Mouse (Mus musculus): Measurements from ENCODE around the gene Rnf217. TPM values are rescaled to one million over a fixed set of nuclear protein-coding genes. Genes with fewer than 3 reads are reported as not detected.

Gene Rnf217
- polyA plus RNA-seq, 1 experiment, result 1.1 TPM

GRCm38 (mm10) chr10:31553302-31553701 lies 55.7 kb downstream of the Rnf217 start:
- Histone ChIP-seq H3K4me3 (ENCODE audit: insufficient read depth, low read depth, low read length) (no peak overlapping the region), H3K36me3 (ENCODE audit: control insufficient read depth, insufficient read depth, low read length) (no peaks in the 10 kb centered on the region), H3K4me1 (ENCODE audit: control insufficient read depth, insufficient read depth, low read length) (0 out of 2 replicates have a peak, but pooled peaks cover 3% of the 10 kb centered on the region), H3K27ac (ENCODE audit: insufficient read depth, low read depth, low read length) (no peak overlapping the region), H3K27me3 (replicated peaks; ENCODE audit: control insufficient read depth, insufficient read depth, low read length) (no peaks in the 10 kb centered on the region)
- TF ChIP-seq POLR2A (IDR thresholded peaks at IDR 0.05; ENCODE audit: low read depth, low read length) (no peak), CTCF (conservative IDR thresholded peaks at IDR 0.05; ENCODE audit: insufficient read depth, insufficient read length, low read depth, low read length) (no peak)
- 70% methylated on average over 4 of the region's 4 CpGs for whole genome bisulfite sequencing
- DNase-seq, result no peak

- Histone ChIP-seq H3K27me3 (replicated peaks; ENCODE audit: control insufficient read depth, insufficient read depth, low read length) (no peaks in the 10 kb centered on the region), H3K36me3 (ENCODE audit: control insufficient read depth, insufficient read depth, low read length) (no peaks in the 10 kb centered on the region), H3K4me1 (ENCODE audit: control insufficient read depth, insufficient read depth, low read length) (0 out of 2 replicates have a peak, but pooled peaks cover 3% of the 10 kb centered on the region), H3K4me3 (ENCODE audit: insufficient read depth, low read depth, low read length) (no peak overlapping the region), H3K27ac (ENCODE audit: insufficient read depth, low read depth, low read length) (no peak overlapping the region)
- TF ChIP-seq POLR2A (IDR thresholded peaks at IDR 0.05; ENCODE audit: low read depth, low read length) (no peak), CTCF (conservative IDR thresholded peaks at IDR 0.05; ENCODE audit: insufficient read depth, insufficient read length, low read depth, low read length) (no peak)
- no peak for DNase-seq
- 62% methylated on average over 7 of the region's 7 CpGs for WGBS
Measured at GRCm38 (mm10) chr10:31551850-31552249, 57.1 kb downstream of the Rnf217 start.

DNA sequence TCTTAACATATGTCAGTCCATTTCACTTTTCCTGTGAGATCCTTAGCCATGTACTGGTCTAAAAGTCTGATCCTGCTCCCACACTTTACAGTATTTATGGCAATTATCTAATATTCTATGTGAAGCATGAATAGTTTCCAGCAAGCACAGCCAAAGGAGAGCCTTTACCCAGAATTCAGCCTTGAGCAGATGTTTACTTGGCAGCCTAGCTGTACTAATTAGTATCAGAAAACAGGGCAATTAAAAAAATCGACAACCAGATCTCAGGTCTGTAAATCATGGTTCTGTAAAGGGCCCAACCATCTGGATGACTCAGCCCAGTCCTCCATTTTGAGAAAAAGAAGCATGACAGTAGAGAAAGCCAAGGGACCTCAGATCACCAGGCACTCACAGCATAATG lies 57.6 kb downstream of the Rnf217 start:
- Histone ChIP-seq H3K4me1 (ENCODE audit: control insufficient read depth, insufficient read depth, low read length) (0 out of 2 replicates have a peak, but pooled peaks cover 3% of the 10 kb centered on the region), H3K27me3 (replicated peaks; ENCODE audit: control insufficient read depth, insufficient read depth, low read length) (no peaks in the 10 kb centered on the region), H3K4me3 (ENCODE audit: insufficient read depth, low read depth, low read length) (no peak overlapping the region), H3K27ac (ENCODE audit: insufficient read depth, low read depth, low read length) (no peak overlapping the region), H3K36me3 (ENCODE audit: control insufficient read depth, insufficient read depth, low read length) (no peaks in the 10 kb centered on the region)
- DNase-seq, result no peak
- no peak for TF ChIP-seq CTCF (conservative IDR thresholded peaks at IDR 0.05; ENCODE audit: insufficient read depth, insufficient read length, low read depth, low read length)
- no peak for TF ChIP-seq POLR2A (IDR thresholded peaks at IDR 0.05; ENCODE audit: low read depth, low read length)
- WGBS, result 42% methylated on average over 1 of the region's 1 CpGs

DNA sequence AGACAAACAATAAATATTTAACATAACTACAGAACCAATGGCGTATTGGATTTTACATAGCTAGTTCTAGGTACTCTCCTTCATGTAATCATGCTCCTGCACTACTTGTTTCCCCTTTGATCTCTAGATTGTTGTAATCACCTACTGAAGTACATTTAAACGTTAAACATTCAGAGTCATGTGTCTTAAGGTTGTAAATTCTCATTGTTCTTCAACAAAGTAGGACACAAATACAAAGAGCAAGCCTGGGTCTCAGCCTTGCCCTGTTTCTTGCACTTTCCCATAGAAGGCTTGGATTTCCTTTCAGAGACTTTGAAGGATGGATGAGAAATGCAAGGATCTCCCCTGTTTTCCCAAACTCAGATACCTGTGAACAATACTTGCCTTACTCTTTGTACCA lies 61.8 kb downstream of the Rnf217 start:
- WGBS, result 43% methylated on average over 2 of the region's 2 CpGs
- Histone ChIP-seq H3K27me3 (replicated peaks; ENCODE audit: control insufficient read depth, insufficient read depth, low read length) (no peaks in the 10 kb centered on the region), H3K36me3 (ENCODE audit: control insufficient read depth, insufficient read depth, low read length) (no peaks in the 10 kb centered on the region), H3K27ac (ENCODE audit: insufficient read depth, low read depth, low read length) (no peak overlapping the region), H3K4me1 (ENCODE audit: control insufficient read depth, insufficient read depth, low read length) (0 out of 2 replicates have a peak, but pooled peaks cover 3% of the 10 kb centered on the region), H3K4me3 (ENCODE audit: insufficient read depth, low read depth, low read length) (no peak overlapping the region)
- DNase-seq, result no peak
- TF ChIP-seq CTCF (conservative IDR thresholded peaks at IDR 0.05; ENCODE audit: insufficient read depth, insufficient read length, low read depth, low read length), result no peak

DNA sequence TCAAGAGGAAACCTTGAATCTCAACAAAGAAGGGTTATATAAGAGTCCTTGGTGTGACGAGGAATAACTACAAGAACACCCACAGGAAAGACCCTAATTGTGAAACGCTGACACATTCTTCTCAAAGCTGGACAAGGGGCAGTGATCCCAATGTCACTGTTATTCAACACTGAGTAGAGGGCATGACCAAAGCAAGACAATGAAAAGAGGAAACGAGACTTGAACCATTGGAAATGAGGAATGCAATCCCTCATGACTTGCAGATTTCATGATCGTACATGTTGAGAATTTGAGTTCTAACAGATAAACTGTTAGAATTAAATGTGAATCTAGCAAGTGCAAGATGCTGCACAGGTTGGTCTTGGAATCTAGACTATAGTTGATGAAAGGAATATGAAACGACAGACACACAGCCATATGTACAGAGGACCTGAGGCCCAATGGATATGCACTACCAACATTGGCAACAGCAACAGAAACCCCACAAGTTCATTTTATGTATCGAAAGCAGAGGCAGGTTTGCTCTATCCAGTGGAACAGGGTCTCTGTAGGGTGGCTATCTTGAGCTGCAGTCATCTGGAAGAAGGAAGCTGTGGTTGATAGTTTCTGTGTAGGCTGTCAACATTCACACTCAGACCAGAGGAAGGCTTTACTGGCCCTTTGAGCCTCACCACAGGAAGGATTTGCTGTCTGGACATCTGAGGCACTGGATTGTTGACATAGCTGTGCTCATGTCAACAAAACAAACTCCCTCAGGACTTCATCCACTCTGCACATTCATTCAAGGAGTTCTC lies 64.6 kb downstream of the Rnf217 start:
- 87% methylated on average over 6 of the region's 6 CpGs for WGBS
- H3K4me1 ChIP-seq (ENCODE audit: control insufficient read depth, insufficient read depth, low read length), result no peaks in the 10 kb centered on the region
- no peak overlapping the region for H3K27ac ChIP-seq (ENCODE audit: insufficient read depth, low read depth, low read length)
- no peaks in the 10 kb centered on the region for H3K36me3 ChIP-seq (ENCODE audit: control insufficient read depth, insufficient read depth, low read length)
- no peak for DNase-seq
- TF ChIP-seq POLR2A (IDR thresholded peaks at IDR 0.05; ENCODE audit: low read depth, low read length), result no peak
- TF ChIP-seq CTCF (conservative IDR thresholded peaks at IDR 0.05; ENCODE audit: insufficient read depth, insufficient read length, low read depth, low read length), result no peak
- H3K4me3 ChIP-seq (ENCODE audit: insufficient read depth, low read depth, low read length), result no peak overlapping the region
- H3K27me3 ChIP-seq (replicated peaks; ENCODE audit: control insufficient read depth, insufficient read depth, low read length), result no peaks in the 10 kb centered on the region

GRCm38 (mm10) chr10:31540518-31540917 lies 68.5 kb downstream of the Rnf217 start:
- 93% methylated on average over 4 of the region's 4 CpGs for WGBS
- no peaks in the 10 kb centered on the region for H3K36me3 ChIP-seq (ENCODE audit: control insufficient read depth, insufficient read depth, low read length)
- H3K27ac ChIP-seq (ENCODE audit: insufficient read depth, low read depth, low read length), result no peak overlapping the region
- TF ChIP-seq CTCF (conservative IDR thresholded peaks at IDR 0.05; ENCODE audit: insufficient read depth, insufficient read length, low read depth, low read length), result no peak
- no peak for TF ChIP-seq POLR2A (IDR thresholded peaks at IDR 0.05; ENCODE audit: low read depth, low read length)
- H3K27me3 ChIP-seq (replicated peaks; ENCODE audit: control insufficient read depth, insufficient read depth, low read length), result no peaks in the 10 kb centered on the region
- no peak overlapping the region for H3K4me3 ChIP-seq (ENCODE audit: insufficient read depth, low read depth, low read length)
- no peak for DNase-seq
- H3K4me1 ChIP-seq (ENCODE audit: control insufficient read depth, insufficient read depth, low read length), result no peaks in the 10 kb centered on the region

GRCm38 (mm10) chr10:31539351-31539750 lies 69.6 kb downstream of the Rnf217 start:
- Histone ChIP-seq H3K27me3 (replicated peaks; ENCODE audit: control insufficient read depth, insufficient read depth, low read length) (no peaks in the 10 kb centered on the region), H3K4me3 (ENCODE audit: insufficient read depth, low read depth, low read length) (no peak overlapping the region), H3K27ac (ENCODE audit: insufficient read depth, low read depth, low read length) (no peak overlapping the region), H3K4me1 (ENCODE audit: control insufficient read depth, insufficient read depth, low read length) (no peaks in the 10 kb centered on the region), H3K36me3 (ENCODE audit: control insufficient read depth, insufficient read depth, low read length) (no peaks in the 10 kb centered on the region)
- no peak for TF ChIP-seq CTCF (conservative IDR thresholded peaks at IDR 0.05; ENCODE audit: insufficient read depth, insufficient read length, low read depth, low read length)
- TF ChIP-seq POLR2A (IDR thresholded peaks at IDR 0.05; ENCODE audit: low read depth, low read length), result no peak
- 82% methylated on average over 2 of the region's 2 CpGs for WGBS
- no peak for DNase-seq
